Mouse (Mus musculus) gastrocnemius, postnatal 25 days (tissue): ENCODE measurements around the gene Auts2. TPM values are rescaled to one million over a fixed set of nuclear protein-coding genes. Genes with fewer than 3 reads are reported as not detected.

Experiments
- DNase-seq: peaks from one replicate; pipeline ENCODE4 v3.0.0; 2022
- total RNA-seq, 2 experiments: library from RNA; stranded (reverse); gene quantifications; 1 replicate in 1 of 2; 2 replicates in 1 of 2; pipeline ENCODE4 v1.2.3; 2021

The Auts2 gene
- total RNA-seq, 2 experiments from 2014 or later: 13.4 to 35.1 TPM

DNA sequence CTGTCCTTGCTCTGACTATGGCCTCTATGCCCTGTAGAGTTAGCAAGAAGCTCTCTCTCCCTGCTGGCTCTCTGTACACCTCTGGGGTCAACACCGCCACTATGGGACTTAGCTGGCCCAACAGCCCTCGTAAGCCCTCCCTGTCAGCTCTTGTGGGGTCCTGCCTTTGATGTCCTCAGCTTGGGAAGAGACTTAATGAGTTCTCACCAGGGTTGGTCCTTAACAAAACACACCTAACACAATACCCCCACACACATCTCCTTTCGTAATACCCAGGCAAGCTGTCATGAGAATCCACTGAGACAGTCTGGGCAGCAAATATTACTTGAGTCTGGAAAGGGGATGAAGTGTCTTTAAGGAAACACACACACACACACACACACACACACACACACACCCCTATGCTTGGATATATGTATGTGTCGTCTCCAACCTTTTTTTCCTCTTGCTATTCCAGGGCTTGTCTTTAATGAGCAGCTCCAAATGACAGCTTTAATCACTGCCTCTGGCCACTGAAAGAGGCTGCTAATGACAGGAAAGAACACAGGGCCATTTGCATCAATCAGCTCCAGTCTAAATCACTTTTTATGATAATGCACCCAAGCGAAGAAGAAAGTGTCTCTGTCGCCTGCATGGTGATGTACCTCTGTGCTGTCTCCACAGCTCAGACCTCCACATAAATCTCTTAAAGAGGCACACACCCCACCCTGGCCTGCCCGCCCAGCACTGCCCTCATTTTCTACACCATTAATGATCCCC lies 941.0 kb downstream of the Auts2 start:
- no peak for DNase-seq

DNA sequence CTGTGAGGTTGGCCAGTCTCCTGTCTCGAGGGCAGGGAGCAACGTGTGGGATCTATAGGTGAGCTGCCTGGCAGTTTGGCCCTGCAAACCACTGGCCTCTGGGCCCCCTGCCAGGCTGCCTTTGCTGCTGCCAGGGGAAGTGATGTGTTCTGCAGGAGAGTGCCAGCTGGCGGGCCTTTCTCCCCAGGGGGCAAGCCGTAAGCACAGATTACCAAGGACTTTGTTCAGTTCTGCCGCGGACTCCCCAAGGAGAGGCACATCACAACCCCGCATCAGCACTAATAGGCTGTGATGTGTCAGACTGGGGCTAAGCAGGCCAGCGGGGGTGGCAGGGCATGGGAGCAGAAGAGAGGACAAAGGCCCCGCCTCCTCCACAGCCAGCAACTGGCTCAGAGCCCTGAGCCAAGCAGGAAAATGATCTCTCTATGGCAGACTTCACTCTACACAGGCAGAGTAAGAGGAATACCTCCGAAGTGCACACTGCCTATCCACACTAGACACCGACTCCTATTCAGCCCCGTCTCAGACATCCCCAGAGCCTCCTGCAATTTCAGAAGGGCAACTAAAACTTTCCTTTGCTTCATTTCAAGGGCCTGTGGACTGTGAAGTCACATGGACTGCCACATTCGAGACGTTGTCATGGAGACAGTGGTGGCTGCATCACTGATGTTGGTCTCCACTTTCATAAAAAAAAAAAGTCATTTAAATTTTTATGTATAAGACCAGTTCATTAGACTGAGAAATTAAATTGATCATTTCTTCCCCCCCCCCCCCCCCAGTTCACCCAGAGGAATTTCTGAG lies 942.6 kb downstream of the Auts2 start:
- DNase-seq: peak; percentile 70

DNA sequence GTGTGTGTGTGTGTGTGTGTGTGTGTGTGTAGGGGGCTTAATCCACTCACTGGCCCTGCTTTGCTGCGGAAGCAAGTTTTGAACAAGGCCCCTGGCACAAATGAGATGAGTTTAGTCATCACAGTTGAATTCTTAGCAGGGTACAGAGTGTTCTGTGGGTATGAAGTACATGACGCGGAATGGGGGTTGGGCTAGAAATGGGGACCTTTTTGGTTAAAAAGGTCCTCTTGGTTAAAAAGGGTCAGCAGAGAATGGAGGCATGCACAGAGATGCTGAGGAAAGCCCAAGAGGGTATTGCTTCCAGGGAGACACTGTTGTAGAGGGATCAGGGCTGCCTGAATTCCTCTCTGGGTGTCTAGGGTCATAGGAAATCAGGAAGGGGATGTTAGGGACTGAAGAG lies 945.6 kb downstream of the Auts2 start:
- no peak for DNase-seq

DNA sequence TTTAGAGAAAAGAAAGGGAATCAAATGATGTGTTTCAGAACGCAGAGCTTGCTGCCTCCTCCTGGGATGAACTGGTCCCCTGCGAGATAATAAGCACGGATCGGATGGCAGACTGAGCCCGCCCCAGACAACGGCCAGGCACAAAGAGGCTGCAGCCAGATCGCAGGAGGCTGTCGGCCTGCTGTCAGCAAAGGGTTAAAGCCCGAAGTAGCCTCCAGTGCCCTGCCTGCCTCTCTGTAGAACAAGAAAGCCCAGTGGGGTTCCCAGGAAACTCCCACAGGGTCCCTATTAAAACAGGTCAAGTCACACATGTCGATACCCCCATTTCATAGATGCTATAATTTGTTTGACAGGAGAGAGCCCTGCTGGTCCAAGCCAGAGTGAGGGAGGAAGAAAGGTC lies 946.6 kb downstream of the Auts2 start:
- DNase-seq: no peak

DNA sequence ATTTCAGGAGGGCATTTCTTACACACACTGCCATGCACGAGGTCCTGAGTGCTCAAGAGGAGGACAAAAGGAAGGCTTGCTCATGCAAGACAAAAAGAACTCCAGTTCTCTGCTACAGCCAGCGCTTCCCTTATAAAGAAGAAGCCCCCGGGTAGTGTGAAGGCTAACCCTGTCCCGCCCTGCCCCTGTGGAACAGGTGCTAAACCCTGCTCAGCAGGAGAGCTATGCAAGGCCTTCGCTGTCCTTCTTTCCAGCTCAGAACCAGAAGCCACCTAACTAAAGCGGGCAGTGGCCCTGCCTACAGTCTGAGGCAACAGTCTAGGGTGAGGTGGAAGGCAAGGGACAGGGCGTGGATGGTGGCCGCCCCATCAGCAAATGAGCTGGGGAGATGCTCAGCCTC lies 947.4 kb downstream of the Auts2 start:
- DNase-seq: no peak

DNA sequence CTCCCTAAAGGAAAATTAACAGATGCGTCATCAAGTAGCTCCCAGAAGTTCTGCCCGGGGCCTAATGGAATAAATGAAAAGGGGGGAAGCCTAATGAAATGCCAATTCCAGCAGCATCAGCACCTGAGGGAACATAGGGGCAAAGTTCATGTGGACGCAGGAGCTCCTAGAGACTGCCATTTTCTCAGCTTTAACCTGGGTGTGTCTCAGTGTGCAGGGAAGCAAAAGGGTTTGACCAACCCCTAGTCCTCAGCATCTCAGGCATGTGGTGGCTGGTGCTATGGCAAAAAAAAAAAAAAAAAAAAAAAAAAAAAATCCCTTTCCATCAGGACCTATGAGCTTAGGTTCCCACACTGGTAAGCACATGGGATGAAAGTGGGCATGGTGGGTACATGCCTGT lies 948.5 kb downstream of the Auts2 start:
- DNase-seq: no peak

DNA sequence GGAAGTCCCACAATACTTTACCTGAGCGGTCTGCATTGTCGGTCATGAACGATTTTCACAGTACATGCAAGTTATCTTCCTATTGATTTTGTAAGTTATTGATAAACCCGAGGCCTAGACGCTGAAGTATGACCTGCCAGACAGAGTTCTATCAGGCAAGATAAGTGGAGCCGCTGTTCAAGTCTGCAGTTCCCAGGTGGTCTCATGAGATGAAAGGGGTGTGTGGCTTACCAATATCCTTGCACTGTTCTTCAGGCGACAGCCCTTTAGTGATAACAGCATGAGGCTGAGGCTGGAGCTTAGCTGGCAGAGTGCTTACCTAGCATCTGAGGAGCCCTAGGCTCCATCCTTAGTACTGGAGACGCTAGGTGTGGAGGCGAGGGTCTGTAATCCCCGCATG lies 949.9 kb downstream of the Auts2 start:
- no peak for DNase-seq

DNA sequence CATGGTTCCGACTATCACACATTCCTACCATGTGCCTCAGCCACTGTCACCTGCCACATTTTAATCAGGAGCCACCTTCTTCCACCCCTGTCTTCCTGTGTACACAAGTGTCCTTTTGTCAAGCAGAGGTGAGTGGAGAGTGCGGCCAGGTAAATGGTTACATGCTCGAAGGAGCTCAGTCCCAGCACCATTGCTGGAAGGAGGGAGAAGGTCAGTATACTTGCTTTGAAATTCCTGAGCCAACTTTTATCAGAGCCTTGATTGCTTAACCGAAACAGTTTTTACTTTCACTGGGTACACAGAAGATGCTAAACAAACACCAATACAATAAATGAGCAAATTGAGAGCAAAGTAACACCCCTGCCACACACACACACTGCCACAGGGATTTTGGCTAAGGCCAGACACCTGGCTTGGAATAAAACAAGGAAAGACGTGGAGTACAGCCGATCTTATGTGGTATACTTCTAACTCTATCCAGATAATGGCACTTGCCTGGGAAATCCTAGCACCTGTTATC lies 953.1 kb downstream of the Auts2 start:
- DNase-seq: no peak

DNA sequence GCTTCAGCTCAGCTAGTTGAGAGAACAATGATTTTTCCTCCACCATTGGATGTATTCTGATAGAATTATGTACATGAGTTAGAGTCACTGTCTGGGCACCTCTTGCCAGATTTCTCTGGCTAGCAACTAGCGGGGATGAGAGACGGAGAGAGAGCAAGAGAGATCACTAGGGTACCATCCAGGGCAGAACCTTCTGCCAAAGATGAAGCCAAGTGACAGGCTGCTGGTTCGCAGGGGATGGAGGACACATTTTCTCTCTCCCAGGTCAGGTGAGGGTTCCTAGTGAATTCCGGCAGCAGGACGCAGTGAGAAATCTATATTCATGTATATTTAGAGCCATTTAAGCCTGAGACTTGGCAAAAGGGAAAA lies 956.8 kb downstream of the Auts2 start:
- no peak for DNase-seq

DNA sequence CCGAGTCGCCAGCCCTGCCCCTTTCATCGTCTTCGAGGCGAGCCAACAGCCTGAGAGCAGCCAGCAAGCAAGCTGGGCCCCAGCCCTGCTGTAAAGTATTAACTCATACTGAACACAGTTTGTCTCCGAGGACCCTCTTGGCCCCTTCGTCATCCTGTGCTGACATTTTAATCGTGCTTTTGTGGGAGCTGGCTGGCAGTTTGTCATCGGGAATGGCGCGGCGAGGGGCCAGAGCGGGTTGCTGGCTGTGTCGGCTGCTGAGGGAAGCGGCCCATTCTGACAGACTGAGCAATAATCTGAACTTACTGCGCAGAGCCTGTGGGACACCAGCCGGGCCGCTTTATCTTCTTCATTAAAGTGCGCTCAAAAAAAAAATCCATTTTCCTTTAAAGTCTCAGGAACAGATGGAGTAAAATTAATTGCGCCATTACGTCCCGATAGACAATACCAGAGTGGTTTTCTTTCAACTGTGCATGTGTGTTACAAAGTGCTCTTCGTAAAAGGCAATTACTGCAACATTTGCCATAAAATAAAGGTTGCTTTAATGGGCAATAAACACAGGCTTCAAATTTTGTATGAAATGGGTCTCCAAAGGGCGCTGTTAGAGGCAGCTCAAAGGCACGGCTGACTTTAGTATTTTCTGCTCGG lies 957.3 kb downstream of the Auts2 start:
- no peak for DNase-seq

DNA sequence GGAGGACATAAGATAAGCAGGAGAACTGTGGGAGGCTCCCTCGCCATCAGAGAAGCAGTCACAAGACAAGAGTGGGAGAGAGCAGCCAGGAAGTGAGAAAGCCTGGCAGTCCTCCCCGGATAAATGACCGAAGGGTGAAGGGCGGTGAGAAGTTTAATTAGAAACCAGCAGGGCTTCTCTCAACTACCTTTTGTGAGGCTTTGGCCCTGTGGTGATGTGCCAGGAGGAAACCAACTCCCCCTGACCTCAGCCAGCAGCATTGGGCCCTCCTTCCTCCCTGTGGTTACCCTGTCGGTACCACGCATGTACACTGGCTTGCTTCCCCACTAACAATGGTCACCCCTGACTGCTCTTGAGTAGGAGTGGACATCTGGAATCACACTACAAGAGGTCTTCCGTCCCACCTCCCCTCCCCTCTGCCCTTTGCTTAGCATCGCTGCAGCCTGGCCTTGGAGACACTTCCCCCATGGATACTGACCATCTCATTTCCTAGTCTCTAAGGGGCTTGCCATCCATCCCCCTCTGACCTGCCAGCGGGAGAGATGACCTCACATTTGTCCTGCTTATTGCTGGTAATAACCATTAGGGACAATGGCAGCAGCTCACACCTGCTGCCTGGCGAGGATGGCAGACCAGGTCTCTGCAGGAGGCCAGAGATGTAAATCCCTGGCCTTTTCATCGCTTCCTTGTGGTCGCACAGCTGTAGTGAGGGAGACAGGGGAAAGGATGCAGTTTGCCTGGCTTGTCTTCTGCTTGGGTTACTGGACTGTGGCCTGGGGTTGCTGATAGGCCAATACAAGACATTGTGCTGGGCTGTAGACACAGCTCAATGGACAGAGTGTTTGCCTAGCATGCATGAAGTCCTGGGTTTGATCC lies 958.6 kb downstream of the Auts2 start:
- DNase-seq: no peak

DNA sequence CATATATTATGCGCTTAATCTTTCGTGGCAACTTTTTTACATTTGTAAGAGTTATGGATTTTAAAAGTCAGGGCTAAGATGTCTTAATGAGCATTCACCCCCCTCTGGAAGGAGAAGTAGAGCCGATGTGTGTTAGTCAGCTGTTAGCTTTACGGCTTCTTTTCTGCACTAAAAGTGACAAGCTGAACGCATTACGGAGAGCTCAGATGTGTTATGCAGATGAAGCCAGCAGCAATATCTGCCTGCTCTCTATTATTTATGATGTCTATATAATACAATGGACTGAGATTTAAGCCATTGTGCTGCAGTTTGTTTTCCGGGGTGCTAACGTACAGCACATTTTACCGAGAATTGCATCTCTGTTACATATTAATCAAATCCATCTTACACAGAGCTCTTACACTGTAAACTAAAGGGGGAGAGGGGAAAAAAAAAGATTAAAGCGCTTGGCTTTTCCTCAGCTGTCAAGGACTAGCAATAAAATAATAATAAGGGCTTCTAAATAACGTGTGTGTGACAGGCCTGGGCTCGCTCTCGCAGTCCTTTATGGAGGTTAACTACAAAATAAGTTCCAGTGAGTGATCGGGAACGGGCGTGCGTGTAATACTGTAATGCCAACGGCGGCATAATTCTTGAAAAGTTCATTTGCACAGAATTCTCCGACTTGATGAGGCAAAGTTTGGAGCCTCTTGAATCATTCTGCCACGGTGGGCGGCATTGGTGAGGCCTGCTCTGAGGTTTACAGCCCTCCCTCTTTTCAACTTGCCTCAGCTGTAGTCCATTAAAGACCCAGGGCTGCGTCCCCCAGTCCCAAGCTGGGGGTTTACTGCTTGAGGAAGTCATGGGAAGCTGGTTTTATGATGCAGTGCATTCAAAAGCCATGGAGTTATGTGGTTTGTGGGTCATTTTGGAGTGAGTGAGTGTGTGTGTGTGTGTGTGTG lies 961.8 kb downstream of the Auts2 start:
- no peak for DNase-seq

DNA sequence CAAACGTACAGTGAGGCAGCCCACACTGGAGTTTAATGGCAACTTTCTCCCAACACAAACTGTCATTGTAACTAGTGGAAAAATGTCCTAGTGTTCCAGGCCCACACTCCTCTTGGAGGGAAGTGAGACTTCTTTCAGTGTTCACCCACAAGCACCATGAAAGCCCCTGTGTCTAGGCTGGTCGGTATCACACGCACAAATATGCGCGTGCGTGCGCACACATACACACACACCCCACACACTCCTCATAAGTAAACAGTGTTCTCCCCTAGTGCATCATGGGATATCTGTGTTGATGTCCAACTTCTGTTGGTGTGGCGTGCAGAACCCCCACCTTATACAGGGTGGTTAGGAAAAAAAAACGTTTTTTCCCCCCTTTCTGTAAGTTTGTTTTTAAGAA lies 964.4 kb downstream of the Auts2 start:
- DNase-seq: no peak

DNA sequence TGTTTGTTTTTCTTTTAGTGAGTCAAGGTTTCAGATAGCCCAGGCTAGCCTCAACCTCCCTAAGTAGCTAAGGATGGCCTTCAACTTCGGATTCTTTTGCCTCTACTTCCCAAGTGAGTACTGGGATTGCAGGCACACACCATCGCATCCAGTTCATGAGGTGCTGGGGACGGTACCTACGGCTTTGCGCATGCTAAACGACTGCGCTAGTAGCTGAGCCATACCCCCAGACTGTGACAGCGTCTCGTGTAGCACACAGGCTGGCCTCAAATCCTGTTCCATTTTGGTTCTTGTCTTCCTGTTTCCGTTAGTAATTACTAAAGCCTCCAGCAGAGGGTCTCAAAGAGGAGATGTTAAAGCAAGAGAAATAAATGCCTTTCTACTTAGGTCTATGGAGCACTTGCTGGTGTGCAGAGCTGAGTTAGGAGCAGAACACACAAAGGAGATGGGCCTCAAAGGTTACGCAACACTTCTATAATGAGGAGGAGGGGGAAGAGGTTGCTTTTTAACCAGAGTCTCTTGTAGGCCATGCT lies 967.3 kb downstream of the Auts2 start:
- DNase-seq: no peak

DNA sequence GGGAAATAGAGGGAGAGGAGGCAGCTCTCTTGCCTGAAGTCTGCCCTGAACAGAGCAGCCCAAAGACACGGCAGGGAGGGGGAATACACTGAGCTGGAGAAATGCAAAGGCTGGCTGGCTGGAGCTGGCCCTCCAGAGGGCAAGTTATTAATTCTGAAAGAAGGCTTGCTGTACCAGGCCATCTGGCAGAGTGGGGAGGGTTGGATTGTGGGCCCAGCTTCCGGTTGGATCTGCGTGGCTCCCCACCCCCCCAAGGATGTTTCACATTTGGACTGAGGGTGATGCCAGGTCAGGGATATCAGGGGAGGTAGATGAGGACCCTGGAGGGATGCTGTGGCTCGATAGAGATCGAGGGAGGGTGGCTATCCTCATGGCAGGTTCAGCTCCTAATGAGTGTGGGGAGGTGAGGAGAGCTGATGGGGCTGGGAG lies 968.0 kb downstream of the Auts2 start:
- no peak for DNase-seq

DNA sequence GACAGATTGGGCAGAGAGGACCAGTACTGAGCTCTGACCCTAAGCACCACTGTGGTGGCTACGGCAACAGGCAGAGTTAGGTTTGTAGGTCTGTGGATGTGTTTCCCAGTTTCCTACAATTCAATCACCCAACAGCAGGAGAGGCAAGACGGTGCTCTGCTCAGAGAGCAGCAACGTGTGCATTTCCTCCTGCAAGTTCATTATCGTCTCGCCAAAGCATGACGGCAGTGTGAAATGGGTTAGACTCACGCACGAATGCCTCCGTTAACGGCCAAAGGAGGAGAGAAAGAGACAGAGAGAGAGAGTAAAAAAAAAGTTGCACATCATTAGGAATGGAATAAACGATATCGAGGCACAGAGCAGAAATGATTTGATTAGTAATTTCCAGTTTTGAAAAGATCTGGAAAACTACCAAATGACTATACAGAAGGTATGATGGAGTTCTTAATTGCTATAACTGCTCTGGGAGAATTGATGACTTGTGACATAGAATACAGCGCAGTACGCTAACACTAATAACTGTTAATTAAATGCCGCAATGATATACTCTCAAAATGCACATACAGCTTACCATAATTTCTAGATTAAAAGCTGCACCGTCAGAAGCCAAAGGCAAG lies 968.6 kb downstream of the Auts2 start:
- no peak for DNase-seq

DNA sequence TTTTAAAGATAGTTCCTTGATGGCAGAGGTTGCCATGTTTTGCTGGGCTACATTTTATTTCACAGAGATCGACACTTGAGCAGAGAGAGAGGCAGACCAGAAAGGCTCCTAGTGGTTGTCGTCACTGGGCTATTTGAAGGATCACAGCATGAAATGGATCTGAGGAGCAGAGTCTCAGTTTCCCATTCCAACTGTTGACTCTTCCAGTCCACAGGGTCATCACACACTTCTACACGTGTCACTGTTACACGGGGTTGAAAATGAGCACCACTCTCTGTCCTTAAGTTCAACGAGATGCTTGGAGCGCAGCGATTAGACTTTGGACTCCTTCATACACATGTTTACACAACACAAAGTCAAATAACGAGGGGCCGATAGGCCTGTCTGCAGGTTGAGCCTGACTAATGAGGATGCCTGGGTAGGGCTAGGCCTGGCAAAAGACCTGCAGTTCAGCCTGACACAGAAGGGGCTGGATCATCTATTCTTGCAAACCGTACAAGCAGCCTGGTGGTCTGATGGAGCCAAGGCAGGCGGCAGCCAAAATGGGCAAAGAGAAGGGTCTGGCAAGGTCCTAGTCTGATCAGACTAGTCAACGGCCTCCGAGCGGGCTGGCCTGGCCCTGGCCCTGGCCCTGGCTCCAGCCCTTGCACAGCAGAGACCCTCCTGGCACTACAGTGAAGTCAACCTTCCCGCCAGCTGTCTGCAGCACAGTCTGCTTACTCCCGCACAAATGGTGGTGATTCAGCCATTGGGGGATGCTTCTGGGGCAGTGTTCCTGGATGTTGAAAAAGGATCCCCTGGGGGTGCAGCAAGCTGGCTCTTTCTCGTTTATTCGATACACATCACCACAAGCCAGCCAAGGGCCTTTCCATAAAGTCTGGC lies 969.6 kb downstream of the Auts2 start:
- peak; percentile 41 for DNase-seq

DNA sequence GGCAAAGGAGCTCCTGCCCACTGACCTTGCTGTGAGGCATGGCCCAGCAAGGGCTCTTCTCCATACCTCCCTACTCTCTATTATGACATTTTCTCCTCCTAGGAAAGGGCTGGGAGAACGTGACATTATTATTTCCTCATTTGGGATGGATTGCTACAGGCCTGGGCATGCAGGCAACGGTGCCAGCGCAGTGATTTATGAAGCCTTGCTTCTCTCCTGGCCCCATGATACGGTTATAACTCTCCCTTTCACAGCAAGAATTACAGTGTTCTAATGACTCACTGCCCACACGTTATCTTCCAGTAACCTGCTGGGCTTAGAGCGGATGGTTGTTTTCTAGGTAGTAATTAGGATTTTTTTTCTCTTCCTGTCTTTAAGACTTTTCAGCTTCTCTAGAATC lies 977.1 kb downstream of the Auts2 start:
- DNase-seq: no peak

DNA sequence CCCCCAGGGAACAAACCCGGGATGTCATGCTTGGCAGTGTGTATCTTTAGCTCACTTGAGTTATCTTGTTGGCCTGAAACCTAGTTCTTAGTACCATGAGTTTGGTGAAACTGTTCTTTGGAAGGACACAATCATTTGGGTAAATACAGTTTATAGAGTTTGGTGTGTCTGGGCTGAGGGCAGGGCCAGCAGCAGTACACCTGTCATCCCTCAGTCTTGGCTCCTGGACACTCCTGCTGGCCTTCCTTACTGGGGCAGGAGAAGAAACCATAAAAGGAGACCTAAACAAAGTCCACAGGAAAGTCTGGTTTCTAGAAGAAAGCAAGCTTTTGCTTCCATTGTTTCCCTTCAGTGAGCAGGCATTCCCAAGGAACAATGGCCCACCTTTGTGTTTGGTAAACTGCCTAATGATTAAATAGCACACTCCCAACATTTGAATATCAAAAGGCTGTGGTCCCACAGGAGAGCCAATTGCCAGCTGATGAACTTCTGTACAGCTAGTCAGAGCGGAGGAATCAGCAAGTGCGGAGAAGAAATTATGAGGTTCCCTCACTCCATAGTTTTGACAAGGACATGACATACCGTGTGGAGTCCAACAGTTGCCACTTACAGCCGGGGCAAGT lies 979.4 kb downstream of the Auts2 start:
- DNase-seq: no peak
